Mouse (Mus musculus): ENCODE measurements around the gene Mad2l2.
"Not testable (repeated sequence)": the region's sequence is repeated elsewhere in the genome, so short reads cannot be mapped to it uniquely, and the experiment has no call there.

Gene Mad2l2

DNA sequence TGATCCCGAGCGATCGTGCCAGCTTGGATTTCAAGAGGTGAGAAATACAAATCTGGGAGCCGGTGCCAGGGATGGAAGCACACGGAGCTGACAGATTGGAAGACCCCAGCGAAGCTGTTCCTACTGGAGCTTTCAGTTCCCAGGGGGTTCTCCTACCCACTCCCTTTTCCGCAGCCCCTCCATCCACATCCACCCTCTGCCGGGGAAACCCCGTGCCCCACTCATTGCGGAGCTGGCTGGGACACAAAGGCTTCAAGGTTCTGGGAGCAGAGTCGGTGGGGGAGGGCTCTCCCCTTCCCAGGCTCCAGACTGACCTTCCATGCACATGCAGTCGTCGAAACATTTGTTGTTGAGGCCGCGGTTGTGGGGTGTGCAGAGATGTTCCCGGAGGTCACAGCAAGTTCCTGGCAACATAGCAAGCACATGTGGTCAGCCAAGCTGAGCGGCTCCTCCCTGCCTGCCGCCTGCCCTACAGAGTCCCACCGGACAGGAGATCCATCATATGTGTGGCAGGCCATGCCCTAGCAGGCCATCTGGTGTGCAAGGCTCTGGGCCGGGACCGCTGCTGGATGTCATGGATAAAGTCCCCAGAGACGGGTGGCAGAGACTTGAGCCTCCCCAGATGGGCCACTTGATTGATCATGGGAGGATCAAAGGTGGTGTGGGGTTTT lies 22.4 kb upstream of the Mad2l2 start:
- no peak for DNase-seq (ENCODE audit: low spot score in 2 of 2)

- DNase-seq (ENCODE audit: low spot score in 2 of 2), result no peak
Measured at GRCm38 (mm10) chr4:148108565-148109100, 21.6 kb upstream of the Mad2l2 start.

GRCm38 (mm10) chr4:148109215-148109614 lies 21.0 kb upstream of the Mad2l2 start:
- no peak for DNase-seq (ENCODE audit: low spot score in 2 of 2)

DNA sequence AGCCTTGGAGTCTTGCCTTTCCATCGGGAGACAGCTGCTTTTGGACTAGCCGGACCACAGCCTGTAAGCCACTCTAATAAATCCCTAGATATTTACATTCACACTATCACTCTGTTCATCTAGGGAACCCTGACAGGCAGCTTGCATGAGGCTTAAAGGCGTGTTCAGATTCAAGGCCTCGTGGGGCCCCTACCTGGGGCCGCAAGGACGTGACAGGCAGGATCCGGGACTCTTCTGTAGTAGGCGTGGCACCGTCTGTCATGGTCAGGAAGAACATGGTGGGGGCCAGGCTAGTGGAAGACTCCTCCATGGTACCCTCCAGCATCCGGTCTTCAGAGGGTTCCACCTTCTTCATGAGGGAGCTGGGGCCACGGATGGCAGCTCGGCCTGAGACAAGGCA lies 17.7 kb upstream of the Mad2l2 start:
- DNase-seq (ENCODE audit: low spot score in 2 of 2), result no peak

DNA sequence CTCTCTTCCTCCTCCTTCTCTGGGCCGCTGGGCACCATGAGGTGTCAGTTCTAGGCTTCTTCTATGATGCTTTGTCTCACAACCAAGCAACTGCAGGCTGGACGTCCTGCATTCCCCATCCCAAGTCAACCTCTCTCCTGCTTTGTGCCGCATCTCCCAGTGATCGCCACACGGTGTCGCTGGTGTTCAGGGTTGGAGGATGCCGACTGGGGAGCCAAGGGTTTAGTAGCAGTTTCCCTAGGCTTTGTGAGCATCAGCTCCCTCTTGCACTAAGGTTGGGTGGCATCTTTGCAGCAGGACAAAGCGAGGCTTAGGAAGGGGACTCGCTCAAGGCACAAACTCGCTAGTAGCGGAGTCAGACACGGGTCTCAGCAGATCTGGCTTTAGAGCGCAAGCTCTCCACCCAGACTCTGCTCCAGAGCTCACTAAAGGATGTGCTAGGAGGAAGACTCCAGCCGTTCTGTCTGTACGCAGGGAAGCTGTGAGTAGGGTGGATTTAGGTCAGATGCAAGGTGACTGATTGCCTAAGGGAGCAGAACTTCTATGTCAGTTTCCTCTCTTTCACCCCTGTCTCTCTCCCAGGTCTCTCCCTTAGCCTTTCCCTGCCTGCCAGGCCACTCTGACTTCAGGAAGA lies 15.3 kb upstream of the Mad2l2 start:
- peak; percentile 75 to 87 for DNase-seq (ENCODE audit: low spot score in 2 of 2)

GRCm38 (mm10) chr4:148115467-148115866 lies 14.7 kb upstream of the Mad2l2 start:
- DNase-seq (ENCODE audit: low spot score in 2 of 2), result peak in 1 of 2 experiments; percentile 30

GRCm38 (mm10) chr4:148116657-148117056 lies 13.5 kb upstream of the Mad2l2 start:
- DNase-seq (ENCODE audit: low spot score in 2 of 2), result no peak

- DNase-seq (ENCODE audit: low spot score in 2 of 2), result no peak
Measured at GRCm38 (mm10) chr4:148117392-148117791, 12.8 kb upstream of the Mad2l2 start.

DNA sequence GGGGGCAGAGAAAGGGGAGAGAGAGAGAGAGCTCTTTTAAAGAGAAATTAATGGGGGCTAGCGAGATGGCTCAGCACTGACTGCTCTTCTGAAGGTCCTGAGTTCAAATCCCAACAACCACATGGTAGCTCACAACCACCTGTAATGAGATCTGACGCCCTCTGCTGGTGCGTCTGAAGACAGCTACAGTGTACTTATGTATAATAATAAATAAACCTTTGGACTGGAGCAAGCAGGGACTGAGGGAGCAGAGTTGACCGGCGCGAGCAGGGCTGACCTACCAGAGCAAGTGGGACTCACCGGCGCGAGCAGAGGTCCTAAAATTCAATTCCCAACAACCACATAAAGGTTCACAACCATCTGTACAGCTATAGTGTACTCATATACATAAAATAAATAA lies 10.6 kb upstream of the Mad2l2 start:
- not testable (repeated sequence) for DNase-seq (ENCODE audit: low spot score in 2 of 2)

DNA sequence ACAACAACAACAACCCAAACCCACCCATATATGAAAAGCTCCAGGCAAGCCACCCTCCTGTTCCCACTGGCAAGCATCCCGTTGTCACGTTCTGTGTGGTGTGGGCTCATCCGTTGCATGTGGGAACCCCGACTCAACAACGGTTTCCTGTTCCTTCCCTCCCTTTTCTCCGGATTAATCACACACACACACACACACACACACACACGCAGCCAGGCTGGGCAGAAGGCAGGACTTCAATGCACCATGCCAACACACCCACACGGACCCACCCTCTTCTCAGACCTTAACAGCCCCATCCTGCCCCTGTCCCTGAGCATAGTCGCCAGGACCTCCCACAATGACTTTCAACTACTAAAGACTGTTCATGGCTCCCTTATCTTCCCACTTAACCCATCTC lies 9.6 kb upstream of the Mad2l2 start:
- no peak for DNase-seq (ENCODE audit: low spot score in 2 of 2)

GRCm38 (mm10) chr4:148121362-148121761 lies 8.8 kb upstream of the Mad2l2 start:
- no peak for DNase-seq (ENCODE audit: low spot score in 2 of 2)

- DNase-seq (ENCODE audit: low spot score in 2 of 2), result no peak
Measured at GRCm38 (mm10) chr4:148121982-148122693, 8.0 kb upstream of the Mad2l2 start.

- no peak for DNase-seq (ENCODE audit: low spot score in 2 of 2)
Measured at GRCm38 (mm10) chr4:148122694-148123066, 7.5 kb upstream of the Mad2l2 start.

GRCm38 (mm10) chr4:148128241-148128640 lies 1.9 kb upstream of the Mad2l2 start:
- no peak for DNase-seq (ENCODE audit: low spot score in 2 of 2)

- no peak for DNase-seq (ENCODE audit: low spot score in 2 of 2)
Measured at GRCm38 (mm10) chr4:148128672-148129071, 1.5 kb upstream of the Mad2l2 start.

DNA sequence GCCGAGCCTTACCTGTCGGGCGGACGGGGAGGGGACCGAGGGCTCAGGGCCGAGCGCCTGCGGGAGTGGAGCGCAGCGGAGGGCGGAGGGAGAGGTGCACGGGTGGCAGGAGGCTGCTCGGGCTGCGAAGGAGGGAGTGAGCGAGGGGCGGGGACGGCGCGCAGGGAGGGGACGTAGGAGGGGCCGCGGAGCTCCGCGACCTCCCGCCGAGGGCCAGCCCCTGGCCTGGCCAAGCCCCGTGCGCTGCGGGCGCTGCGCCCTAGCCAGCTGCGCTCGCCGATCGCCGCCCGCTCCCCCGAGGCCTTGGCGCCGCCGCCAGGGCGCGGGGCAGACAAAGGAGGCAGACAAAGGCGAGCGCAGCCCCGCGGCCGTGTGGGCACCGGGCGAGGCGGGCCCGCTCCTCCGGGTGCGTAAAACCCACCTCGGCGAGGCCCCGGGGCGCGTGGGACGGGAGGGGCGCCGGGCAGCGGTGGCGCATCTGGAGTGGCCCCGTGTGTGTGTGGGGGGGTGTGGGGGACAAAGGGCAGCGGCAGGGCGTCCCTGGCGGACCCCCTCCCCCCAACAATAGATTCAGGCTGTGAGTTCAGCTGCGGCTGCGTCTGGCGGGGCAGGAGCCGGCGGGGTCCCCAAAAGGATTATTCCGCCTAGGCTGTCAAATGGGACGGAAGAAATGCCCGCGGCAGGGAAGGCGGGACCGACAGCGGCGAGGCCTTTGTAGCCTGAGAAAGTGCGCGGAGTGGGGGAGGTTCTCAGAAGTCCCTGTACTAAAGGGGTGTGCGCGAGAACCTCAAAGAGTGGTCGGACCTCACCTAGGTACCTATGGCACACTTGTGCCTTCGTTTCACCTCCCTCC lies 603 bp downstream of the Mad2l2 start, which contains the start of gene Draxin:
Draxin (minus strand) TSS at position 138 of the 853 bp plus-strand sequence.
- no peak for DNase-seq (ENCODE audit: low spot score in 2 of 2)

DNA sequence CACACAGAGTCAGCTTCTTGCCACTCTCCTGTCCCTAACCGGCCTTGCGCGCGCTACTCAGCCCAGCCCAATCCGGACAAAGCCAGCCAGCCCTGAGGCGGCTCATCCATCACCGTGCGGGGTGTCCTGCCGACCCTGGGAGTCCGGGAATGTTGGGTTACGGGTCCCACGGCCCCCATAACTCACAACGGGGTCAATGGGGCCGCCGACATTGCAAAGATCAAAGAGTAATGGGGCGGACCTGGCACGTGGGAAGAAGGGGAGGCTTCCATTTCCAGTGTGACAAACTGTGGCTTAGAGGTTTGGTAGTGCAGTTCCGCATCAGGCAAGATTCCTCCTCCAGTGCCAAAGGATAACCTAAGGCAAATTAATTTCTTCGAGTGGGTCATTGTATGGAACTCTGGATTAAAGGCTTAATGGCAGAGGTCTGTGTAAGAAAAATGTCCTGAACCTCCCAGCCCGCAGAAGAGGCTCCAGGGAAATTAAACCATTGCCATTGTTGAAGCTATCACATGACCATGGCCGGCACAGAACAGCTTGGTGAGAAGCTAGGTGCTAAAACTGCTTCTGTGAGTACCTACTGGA lies 1.4 kb downstream of the Mad2l2 start:
- no peak for DNase-seq (ENCODE audit: low spot score in 2 of 2)

GRCm38 (mm10) chr4:148134988-148135387 lies 4.8 kb downstream of the Mad2l2 start:
- DNase-seq (ENCODE audit: low spot score in 2 of 2), result no peak

GRCm38 (mm10) chr4:148137503-148137902 lies 7.3 kb downstream of the Mad2l2 start:
- DNase-seq (ENCODE audit: low spot score in 2 of 2), result no peak

- no peak for DNase-seq (ENCODE audit: low spot score in 2 of 2)
Measured at GRCm38 (mm10) chr4:148139767-148140097, 9.5 kb downstream of the Mad2l2 start.
